Mouse (Mus musculus): ENCODE measurements around the gene BC016579. TPM values are rescaled to one million over a fixed set of nuclear protein-coding genes. Genes with fewer than 3 reads are reported as not detected.

Gene BC016579
- total RNA-seq, 2 experiments from 2014 or later, result 0.16 TPM; not detected in 1

DNA sequence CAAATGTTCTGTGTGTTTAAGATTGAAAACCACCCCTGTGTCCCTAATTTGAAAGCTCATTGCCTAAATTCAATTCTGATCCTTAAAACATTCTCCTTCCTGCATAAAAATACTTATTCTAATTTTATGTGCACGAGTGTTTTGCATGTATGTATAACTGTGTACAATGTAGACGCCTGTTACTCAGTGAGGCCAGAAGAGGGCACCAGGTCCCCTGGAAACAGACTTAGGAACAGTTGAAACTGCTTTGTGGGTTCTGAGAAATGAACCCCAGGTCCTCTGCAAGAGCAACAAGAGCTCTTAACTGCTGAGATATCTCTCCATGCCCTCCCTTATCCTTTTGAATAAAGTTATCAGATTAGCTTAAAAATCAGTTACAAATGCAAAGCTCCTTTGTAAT is 71.4 kb downstream of the BC016579 start:
- peak in 1 of 2 experiments; percentile 18 for DNase-seq (ENCODE audit: low spot score in 2 of 2)
- intact Hi-C loops (cut with DNase I), result no loop called here

DNA sequence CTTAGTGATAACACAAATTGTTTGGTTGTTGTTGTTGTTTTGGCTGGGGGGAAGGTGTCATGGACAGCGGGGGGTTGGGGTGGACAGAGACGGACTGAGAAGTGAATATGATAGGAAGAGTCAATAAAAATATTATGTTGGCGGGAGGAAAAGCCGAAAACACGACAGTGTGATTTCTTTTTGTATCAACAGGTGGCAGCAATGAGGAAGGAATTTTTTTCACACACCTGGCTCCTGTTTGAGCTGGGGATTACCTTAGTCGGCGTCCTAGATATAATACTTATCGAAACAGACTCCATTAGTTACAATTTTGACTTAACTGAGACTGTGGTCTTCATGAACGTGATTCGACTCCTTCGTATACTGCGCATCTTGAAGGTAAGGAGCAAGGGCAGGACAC is 74.0 kb downstream of the BC016579 start:
- intact Hi-C loops (cut with DNase I), result no loop called here
- no peak for DNase-seq (ENCODE audit: low spot score in 2 of 2)

Other genes starting within 250 kb of the BC016579 start
- gene Cd200, start 245.0 kb downstream of the BC016579 start, total RNA-seq (2021), result 100 to 1,000 TPM; 107 to 124 TPM
- gene Gm609, start 161.1 kb downstream of the BC016579 start, total RNA-seq (2021), result under 1 TPM in 1 of 2 experiments, not detected in 1; 0.14 TPM
- not detected for gene Gm17783, start 122.0 kb downstream of the BC016579 start, total RNA-seq (2021)
- not detected for gene Slc9c1, start 118.8 kb downstream of the BC016579 start, total RNA-seq (2021)
- gene Gcsam, start 43.7 kb downstream of the BC016579 start, total RNA-seq (2021), result not detected
- gene Tmprss7, start 39.6 kb upstream of the BC016579 start, total RNA-seq (2021), result 1 to 10 TPM; 2.8 to 4.4 TPM
- 100 to 1,000 TPM; 309 to 348 TPM for gene Tagln3, start 70.5 kb upstream of the BC016579 start, total RNA-seq (2021)
- gene Abhd10, start 88.9 kb upstream of the BC016579 start, total RNA-seq (2021), result 10 to 100 TPM; 23.0 to 25.4 TPM

Measured in left cerebral cortex, postnatal 25 days (tissue).